Mouse (Mus musculus): ENCODE measurements around the gene 6030468B19Rik.
"Not testable (repeated sequence)": the region's sequence is repeated elsewhere in the genome, so short reads cannot be mapped to it uniquely, and the experiment has no call there.

The 6030468B19Rik gene

DNA sequence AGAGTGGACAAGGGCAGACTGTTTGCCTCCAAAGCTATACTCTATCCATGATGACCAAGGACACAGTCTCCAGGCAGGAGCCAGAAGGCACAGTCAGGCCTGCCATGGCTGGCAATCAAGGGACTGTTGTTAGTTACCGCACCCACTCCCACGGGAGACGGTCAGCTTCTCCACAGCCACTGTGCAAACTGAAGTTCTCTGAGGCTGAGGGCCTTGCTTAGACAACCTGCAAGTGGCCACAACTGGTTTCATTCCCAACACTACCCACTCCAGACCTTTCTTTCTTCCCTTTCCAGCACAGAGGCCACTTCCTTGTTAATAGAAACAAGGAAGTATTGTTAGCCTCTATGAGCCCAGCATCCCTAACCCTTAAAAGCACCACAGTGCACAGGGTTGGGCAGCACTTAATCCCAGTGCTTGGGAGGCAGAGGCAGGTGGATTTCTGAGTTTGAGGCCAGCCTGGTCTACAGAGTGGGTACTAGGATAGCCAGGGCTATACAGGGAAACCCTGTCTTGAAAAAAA is 5.8 kb downstream of the 6030468B19Rik start:
- DNase-seq (ENCODE audit: low spot score in 2 of 2): no peak

DNA sequence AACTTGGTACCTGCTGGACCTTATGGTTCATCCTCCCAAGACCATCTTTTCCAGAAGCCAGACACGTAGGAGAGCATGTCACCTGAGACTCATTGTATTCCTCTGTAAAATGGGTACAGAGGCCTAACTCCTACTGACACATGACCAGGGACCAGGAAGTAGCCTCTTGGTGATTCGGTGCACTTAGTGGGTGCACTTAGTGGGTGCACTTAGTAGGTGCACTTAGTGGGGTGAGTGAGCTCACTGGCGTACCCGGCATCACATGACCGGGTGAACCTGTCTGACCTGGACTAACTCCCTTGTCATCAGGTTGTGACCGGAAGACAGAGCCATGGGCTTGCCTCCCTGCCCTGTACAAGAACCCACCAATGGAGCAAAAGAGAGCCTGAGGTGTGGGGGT is 9.3 kb downstream of the 6030468B19Rik start:
- no peak for DNase-seq (ENCODE audit: low spot score in 2 of 2)

DNA sequence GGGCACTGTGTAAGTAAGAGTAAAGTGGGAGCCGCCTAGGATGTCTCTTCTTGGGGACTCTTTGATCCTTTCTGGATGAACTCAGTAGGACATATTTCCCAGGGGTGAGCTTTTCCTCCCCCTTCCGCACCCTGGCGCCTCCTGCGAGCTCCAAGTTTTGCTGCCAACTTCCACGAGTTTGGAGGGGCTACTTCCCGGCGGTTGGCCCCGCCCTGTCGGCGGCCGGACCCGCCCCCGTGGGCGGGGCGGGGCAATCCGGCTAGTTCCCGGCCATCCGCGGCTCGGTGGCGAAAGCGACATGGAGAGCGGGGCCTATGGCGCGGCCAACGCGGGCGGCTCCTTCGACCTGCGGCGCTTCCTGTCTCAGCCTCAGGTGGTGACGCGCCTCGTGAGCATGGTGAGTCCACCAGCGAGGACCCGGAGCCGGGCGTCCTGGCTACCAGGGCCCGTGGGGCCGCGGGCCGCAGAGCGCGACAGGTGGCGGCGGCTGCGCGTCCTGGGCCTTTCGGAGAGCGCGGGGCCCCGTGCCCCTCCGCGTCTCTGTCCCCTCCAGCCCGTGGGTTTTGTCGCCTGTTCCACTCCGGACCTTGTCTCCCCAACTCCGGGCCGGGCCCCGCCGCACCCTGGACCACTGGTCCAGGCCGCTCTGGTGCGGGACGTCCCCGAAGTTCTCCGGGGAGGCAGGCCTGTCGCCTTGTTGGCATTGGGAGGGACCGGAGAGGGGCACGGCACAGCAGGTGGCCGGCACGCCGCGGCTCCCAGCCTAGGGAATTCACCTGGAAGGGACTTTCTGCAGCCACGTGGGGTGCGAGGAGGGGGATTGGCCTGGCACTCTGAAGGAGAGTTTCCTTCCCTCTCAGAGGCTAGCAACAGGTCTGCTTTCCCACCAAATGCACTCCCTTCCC is 12.2 kb downstream of the 6030468B19Rik start, which contains the start of the genes Gm20708 and Syngr2:
Gene Gm20708, plus strand, starts transcription at position 262 of the 905 bp plus-strand sequence.
Gene Syngr2, plus strand, starts transcription at position 262 of the 905 bp plus-strand sequence.
- DNase-seq (ENCODE audit: low spot score in 2 of 2): peak; percentile 66 to 72

DNA sequence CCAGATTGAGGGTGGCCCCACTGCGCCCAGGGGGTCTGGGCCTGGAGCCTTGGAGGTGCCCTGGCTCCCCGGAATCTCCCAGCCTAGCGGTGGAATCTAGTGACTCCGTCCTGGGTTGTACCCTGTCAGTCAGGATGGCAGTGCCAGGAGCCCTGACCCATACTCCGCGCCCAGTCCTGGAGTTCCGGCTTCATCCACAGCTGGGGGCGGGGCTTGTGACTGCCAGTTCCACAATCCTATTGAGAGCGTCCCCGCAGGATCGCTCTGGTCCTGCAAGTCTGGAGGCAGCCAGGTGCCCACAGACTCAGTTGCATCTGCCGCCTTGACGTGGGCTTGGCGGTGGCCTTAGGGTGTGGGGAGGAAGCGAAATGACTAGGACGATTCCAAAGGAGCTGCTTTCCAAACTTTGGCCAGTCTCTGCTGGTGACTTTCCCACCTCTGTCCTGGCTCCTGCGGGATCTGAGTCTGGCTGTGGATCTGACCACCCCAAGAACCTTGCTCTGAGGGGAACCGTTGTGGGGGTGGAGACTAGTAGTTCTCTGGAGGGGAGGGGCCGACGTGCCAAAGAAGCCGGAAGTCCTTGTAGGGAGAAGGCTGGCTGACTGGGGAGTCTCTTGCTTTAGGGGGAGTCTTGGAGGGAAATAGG is 13.1 kb downstream of the 6030468B19Rik start:
- peak; percentile 78 to 86 for DNase-seq (ENCODE audit: low spot score in 2 of 2)

DNA sequence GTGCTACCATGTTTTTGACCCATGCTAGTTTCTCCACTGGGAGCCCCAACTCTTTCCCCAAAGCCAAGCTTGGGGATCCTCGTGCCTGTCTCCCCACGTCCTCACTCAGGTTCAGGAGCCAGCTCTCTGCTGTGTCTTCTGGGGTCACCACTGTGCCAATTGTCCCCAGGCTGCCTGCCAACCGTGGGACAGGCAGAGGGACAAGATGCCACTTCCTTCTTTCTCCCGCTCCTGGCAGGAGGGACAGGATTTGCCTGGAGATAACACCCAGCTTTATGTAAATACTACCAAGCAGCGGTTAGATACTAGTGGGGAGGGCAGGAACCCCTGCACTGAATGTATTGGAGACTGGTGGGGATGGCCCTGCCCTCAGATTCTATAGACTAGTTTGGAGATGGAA is 16.4 kb downstream of the 6030468B19Rik start:
- no peak for DNase-seq (ENCODE audit: low spot score in 2 of 2)

DNA sequence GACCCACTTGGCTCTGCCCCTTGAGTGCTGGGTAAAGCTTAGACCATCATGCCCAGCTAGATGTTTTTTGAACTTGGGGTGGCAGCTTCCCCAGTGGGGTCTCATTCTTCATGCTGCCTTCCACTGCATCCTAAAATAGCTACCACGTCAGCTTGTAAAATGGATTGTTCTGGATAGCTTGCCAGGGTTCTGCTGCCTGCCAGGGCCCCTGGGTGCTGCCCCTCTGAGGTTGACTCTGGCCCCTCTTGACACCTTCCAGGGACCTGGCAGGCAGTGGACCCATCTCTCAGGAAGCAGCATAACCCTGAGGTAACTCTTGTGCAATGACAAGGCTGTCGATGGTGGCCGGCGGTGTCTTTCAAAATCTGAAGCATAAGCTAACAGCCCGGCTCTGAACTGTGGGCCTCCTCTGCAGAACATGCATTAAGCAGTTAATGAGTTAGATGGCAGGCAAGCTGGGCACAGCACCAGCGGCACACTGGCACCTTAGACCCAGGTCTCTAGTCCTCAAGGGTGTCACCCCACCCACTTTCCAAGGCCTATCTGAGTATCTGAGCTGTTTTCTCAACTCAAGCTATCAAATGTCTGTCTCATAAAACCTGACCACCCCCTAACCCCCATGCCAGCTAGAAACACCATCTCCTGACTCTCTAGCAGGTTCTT is 17.4 kb downstream of the 6030468B19Rik start:
- DNase-seq (ENCODE audit: low spot score in 2 of 2): no peak

DNA sequence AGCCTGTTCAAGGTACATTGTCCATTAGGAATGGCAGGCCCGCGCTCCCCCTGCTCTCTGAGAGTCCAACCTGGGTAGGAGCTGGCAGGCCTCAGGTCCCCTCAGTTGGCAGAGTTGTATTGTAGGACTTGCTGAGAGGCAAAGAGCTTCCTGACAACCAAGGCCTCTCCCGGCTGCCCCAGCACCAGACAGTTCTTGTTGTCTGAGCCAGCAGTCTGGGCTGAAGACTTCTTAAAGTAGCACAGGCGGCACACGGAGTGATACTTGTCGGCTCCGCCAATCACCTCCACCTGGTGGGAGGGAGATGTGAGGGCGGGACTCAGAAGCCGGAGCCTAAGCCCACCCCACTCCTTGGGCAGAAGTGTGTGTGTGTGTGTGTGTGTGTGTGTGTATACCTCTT is 18.4 kb downstream of the 6030468B19Rik start:
- not testable (repeated sequence) for DNase-seq (ENCODE audit: low spot score in 2 of 2)

DNA sequence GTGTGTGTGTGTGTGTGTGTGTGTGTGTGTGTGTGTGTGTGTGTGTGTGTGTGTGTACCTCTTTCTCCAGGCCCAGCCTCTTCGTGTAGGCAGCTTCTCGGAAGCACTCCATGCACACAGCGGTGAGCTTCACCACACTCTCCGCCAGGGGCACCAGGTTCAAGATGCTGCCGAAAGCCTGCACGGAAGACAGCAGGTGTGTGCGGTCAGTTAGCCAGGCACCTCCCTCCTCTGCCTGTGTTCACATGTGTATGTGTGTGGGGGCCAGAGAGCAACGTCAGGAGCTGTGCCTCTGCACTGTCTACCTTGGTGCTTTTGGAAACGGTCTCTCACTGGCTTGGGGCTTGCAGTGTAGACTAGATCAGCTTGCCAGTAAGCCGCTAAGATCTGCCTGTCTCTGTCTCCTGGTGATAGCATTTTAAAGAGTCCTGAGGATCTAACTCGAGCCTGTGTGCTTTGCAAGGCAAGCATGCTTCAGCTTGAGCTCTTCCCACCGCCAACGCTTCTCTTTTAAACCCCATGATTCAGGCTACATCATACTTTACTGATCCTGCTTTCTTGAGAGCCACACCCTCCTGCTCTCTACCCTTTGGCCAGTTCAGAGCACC is 19.0 kb downstream of the 6030468B19Rik start:
- no peak for DNase-seq (ENCODE audit: low spot score in 2 of 2)

DNA sequence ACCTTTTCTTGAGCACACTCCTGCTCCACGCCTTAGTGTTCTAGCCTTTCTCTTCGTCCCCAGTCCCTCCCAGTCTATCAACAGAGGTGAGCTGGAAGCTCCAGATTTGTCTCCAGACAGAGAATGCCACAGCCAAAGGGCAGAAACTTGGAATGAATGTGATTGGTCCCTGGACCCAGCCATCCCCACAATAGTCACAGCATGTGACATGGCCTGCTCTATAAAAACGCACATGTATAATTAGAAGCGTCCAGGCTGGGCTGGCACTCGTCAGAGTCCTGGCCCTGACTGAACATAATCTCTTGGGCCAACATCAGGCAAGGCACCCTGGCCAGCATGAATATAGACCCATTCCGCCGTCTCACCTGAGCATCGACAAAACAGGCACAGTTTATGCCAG is 21.6 kb downstream of the 6030468B19Rik start:
- DNase-seq (ENCODE audit: low spot score in 2 of 2): no peak

DNA sequence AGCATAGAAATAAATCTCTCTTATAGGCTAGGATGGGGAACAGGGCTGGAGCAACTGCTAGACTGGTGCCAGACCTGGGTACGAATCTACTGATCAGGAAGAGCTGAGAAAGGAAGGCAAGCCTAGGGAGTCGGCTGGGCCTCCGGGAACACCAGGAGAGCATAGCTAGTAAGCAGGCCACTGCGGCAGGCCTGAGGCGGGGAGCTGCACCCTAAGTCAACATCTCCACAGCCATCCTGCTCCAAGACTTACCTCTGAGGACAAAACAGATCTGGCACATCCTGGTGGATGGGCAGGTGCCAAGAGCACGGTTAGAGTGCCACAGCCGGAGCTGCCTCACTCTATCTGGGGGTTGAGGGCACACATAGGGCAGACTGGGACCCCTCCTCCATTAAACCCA is 22.7 kb downstream of the 6030468B19Rik start:
- DNase-seq (ENCODE audit: low spot score in 2 of 2): no peak

DNA sequence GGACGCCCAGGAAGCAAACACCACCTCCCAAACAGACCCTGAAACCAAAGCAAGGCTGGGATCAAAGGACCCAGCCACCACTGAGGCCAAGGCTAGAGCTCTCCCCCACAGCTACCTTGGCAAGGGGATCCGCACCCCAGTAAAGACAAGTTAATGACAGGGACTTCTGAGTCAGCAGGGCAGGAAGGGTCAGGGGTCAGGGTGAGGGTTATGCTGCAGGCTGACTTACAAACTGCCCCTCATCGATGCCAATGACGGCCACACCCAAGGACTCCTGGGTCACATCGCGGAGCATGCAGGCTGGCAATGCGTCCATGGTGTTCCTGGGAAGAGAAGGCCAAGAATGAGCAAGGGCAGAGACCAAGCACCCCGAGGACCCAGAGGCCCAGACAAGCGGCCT is 24.4 kb downstream of the 6030468B19Rik start:
- no peak for DNase-seq (ENCODE audit: low spot score in 2 of 2)

DNA sequence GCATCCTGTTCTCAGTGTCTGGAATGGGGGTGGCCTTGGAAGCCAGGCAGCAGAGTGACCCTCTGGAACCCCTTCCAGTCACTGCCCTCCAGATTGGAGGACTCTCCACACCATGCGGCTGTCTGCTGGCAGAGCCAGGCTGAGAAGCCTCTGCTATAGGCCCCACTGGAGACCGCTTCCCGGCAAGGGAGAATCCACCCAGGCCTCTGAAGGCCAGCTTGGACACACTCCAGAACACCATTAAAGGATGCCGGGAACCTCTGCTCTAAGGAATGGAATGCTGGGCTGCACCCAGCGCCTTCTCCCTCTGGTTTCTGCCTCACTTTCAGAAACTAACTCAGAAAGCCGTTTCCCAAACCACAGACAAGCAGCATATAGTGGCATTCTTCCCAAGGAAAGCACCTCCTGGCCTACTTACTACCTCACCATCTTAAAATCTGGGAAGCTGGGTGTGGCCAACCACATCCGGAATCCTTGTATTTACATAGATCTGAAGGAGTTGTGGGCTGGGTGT is 25.3 kb downstream of the 6030468B19Rik start:
- DNase-seq (ENCODE audit: low spot score in 2 of 2): no peak

DNA sequence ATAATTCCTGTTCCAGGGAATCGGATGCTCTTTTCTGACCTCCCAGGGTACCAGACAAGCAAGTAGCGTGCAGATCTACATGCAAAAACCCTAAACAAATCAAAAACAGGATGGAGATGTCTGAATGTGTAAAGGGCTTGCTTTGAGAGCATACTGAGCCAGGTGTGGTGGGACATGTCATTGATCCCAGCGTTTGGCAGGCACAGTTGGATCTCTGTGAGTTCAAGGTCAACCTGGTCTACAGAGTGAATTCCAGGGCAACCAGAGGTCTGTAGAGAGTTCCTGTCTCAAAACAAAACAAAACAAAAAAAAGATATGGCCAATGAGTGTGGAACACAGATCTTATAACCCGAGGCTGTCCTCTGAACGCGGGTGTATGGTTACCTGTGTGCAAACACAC is 26.0 kb downstream of the 6030468B19Rik start:
- no peak for DNase-seq (ENCODE audit: low spot score in 2 of 2)

DNA sequence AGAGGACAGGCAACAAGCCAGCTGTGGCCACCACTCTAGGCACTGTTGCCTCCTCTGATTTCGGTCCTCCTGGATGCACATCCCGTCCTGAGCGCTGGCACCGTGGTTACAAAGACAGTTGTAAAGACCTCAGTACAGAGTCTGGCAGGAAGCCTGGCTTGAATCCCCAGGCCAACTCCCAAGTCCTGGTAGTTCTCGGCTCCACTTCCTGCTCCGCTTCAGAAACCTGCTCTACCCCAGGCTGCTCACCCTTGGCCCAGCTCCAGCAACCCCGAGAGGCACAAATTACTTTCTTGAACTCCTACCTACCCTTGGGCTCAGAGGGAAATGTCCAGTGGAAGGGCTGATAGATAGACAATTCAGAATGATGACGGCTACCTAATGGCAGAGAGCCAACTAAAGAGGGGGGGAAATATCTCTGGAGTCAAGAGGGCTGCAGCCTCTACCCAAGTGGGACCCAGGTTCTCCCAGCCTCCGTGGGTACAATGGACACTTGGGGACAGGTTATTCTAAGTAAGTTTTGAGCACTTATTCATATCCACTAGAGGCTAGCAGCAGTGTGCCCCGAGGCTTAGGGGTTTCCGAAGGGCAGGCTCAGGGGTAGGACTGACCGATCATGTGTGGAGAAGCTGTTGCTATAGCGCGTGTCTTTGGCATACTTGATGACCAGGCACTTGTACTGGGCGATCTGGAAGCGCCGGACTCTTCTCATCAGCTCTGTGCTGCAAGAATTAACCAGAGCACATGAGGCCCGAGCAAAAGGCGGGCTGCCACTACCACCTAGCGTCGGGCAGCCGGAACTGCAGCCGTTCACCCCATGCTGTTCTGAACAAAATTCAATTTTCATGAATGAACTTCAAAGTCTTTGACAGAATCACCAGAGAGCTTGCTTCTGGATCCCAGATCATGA is 26.9 kb downstream of the 6030468B19Rik start:
- peak; percentile 67 to 78 for DNase-seq (ENCODE audit: low spot score in 2 of 2)

DNA sequence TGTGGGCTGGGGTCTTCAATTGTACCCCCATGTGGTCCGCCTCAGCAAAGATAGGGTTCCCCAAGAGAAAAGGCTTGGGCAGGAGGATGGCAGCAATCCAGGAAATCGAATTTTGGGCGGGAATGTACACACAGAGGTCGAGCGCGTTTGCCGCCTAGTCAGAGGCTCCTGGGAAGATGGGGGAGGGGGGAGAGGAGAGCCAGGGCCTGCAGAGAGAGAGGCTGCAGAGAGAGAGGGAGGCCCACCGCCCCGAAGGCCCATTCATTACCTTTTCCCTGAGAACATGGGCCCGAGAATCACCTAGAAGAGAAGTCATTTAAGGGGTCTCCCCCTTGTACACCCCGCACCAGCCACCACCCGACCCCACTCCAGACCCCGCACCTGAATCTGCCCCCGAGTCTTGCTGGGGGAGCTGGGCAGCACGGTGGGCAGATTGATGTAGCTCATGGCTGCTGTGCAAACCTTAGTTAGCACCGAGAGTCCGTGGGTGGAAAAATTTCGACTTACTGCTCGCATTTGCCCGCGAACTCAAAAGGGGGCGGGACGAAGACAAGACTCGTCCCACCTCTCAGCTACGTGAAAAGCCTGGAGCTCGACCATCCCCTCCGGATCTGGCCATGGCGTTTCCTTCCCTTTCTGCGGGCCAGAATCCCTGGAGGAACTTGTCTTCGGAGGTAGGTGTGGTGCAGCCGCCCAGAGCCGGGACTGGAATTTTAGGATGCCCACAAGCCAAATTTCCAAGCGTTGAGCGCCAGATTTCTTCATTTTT is 28.1 kb downstream of the 6030468B19Rik start, which contains the start of the genes Afmid and Tk1:
Gene Afmid, plus strand, starts transcription at position 592 of the 769 bp plus-strand sequence.
Gene Tk1, minus strand, starts transcription at position 760 of the 769 bp plus-strand sequence.
- DNase-seq (ENCODE audit: low spot score in 2 of 2): peak; percentile 58 to 66

DNA sequence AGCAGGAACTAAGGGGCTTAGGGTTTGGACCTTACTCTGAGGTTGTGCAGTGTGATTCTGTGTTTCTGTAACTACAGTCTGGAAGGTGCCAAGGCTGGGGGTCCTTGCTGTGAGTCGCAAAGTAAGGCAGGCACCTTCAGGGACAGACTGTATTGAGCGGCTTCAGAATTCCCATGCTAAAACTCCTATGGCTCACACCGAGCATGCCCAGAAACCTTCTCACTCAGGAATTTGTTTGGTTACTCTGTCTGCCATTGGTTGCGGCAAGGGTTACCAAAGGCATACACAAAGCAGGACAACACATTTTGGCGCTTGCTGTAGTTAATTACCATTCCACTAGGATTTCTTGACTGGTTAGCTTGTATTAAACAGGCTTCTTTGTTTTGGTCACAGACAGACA is 28.7 kb downstream of the 6030468B19Rik start:
- no peak for DNase-seq (ENCODE audit: low spot score in 2 of 2)

DNA sequence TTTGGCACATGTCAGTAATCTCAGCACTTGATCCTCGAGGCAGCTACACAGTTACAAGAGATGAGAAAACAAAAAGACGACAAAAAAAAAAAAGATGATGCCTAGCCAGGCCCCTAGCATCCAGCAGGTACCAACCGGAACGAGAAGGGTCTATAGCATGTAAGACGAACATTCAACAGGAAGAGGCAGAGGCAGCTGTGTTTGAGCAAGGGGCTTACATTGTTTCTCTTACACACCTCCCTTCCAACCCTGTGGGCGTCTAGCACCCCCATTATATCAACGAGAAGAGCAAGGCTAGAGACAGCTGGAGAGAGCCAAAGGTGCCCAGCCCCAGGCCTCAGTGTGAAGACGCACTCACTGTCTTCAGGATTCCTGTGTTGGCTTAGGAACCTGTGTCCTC is 29.5 kb downstream of the 6030468B19Rik start:
- no peak for DNase-seq (ENCODE audit: low spot score in 2 of 2)

DNA sequence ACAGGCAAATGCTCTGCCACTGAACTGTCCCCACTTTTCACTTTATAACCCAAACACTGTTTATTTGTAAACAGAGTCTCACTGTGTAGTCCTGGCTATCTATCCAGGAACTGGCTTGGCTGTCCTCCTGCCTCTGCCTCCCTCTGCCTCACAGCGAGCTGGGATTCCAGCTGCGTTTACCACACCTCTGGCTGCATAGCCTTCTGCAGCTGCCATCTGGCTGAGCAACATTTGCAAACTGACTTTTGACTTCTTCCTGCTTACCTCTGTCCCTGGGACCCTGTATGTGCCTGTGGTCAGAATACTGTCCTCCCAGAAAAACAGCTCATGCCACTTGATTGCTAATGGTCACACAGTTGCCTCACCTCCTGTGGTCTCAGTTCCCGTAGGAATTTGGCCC is 29.9 kb downstream of the 6030468B19Rik start:
- no peak for DNase-seq (ENCODE audit: low spot score in 2 of 2)

DNA sequence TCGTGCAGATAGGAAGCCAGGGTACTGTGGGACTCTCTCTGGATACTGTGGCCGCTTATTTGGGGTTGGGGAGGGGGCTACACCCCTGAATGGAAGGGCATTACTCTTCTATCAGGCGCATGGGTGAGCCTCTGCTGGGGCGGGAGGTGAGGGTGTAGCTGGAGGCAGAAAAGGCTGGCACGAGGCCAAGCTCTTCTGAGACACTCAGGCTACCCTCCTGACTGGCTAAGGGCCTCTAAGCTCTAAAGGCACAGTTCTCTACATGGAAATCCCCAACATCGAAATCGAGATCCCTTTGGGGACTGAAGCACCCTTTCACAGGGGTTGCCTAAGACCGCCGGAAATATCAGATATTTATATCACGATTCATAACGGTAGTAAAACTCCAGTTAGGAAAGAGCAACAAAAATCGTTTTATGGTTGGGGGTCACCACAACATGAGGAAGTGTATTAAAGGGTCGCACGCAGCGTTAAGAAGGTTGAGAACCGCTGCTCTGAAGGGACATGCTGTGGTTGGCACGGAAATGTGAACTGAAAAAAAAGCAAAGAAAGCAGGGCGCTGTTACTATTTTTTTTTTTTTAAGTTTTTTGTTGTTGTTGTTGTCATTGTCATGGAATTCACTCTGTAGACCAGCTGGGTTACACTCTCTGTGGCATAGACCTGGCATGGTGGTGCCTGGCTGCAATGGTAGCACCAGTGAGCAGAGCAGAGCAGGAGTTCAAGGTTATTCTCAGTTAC is 30.9 kb downstream of the 6030468B19Rik start:
- DNase-seq (ENCODE audit: low spot score in 2 of 2): no peak

All from urinary bladder, adult 18-20 months (tissue).